Mouse (Mus musculus) gastrocnemius, postnatal 4 days (tissue): Measurements from ENCODE around the gene Arhgap28. TPM values are rescaled to one million over a fixed set of nuclear protein-coding genes. Genes with fewer than 3 reads are reported as not detected.

ENCODE experiments used
- DNase-seq, 2 experiments: peaks; one replicate each; pipeline ENCODE4 v3.0.0; 2021 to 2022; ENCODE audit warnings: low spot score in 2 of 2, mixed read lengths in 2 of 2
- long read RNA-seq, 2 experiments: library from polyadenylated mRNA; stranded (forward); transcript quantifications; one replicate each; pipeline ENCODE4 v2.0.0; 2021
- total RNA-seq, 2 experiments: library from RNA; stranded (reverse); gene quantifications; 2 replicates each; pipeline ENCODE4 v1.2.3; 2021

Arhgap28 gene
- total RNA-seq: 10 to 100 TPM; 27.5 to 30.4 TPM
- long read RNA-seq, experiment 1, full-length matches to known transcripts: 13 of 29 reads
- long read RNA-seq, experiment 1, partial matches to known transcripts: 1 of 29 reads
- long read RNA-seq, experiment 1, other reads (novel, unspliced or antisense): 15 of 29 reads
- long read RNA-seq, experiment 2, full-length matches to known transcripts: 36 of 54 reads
- long read RNA-seq, experiment 2, partial matches to known transcripts: 3 of 54 reads
- long read RNA-seq, experiment 2, other reads (novel, unspliced or antisense): 15 of 54 reads

- peak; percentile 71 to 92 for DNase-seq
Measured at GRCm38 (mm10) chr17:68003741-68004560, at the start of gene Arhgap28. TSS of gene Arhgap28 (minus strand) at chr17:68004120.

GRCm38 (mm10) chr17:68046341-68046675 lies 42.4 kb upstream of the Arhgap28 start:
- DNase-seq: peak in 1 of 2 experiments; percentile 16

- DNase-seq: no peak
Measured at GRCm38 (mm10) chr17:68045655-68046340, 41.9 kb upstream of the Arhgap28 start.

GRCm38 (mm10) chr17:68042377-68042776 lies 38.5 kb upstream of the Arhgap28 start:
- DNase-seq: no peak

GRCm38 (mm10) chr17:68037011-68037410 lies 33.1 kb upstream of the Arhgap28 start:
- no peak for DNase-seq

- DNase-seq: no peak
Measured at GRCm38 (mm10) chr17:68029495-68029894, 25.6 kb upstream of the Arhgap28 start.

GRCm38 (mm10) chr17:68028519-68028918 lies 24.6 kb upstream of the Arhgap28 start:
- no peak for DNase-seq

GRCm38 (mm10) chr17:68024327-68024726 lies 20.4 kb upstream of the Arhgap28 start:
- DNase-seq: no peak

GRCm38 (mm10) chr17:68019466-68020065 lies 15.6 kb upstream of the Arhgap28 start:
- DNase-seq: no peak

GRCm38 (mm10) chr17:68017095-68017494 lies 13.2 kb upstream of the Arhgap28 start:
- DNase-seq: no peak

- no peak for DNase-seq
Measured at GRCm38 (mm10) chr17:68011606-68012005, 7.7 kb upstream of the Arhgap28 start.

- no peak for DNase-seq
Measured at GRCm38 (mm10) chr17:68010041-68010440, 6.1 kb upstream of the Arhgap28 start.

- no peak for DNase-seq
Measured at GRCm38 (mm10) chr17:68004581-68005330, 836 bp upstream of the Arhgap28 start.

GRCm38 (mm10) chr17:68002608-68003595 lies 1.0 kb downstream of the Arhgap28 start:
- no peak for DNase-seq

GRCm38 (mm10) chr17:67999801-68000200 lies 4.1 kb downstream of the Arhgap28 start:
- no peak for DNase-seq

- DNase-seq: no peak
Measured at GRCm38 (mm10) chr17:67996769-67997155, 7.2 kb downstream of the Arhgap28 start.

- DNase-seq: peak in 1 of 2 experiments; percentile 23
Measured at GRCm38 (mm10) chr17:67996097-67996768, 7.7 kb downstream of the Arhgap28 start.

GRCm38 (mm10) chr17:67995277-67995819 lies 8.6 kb downstream of the Arhgap28 start:
- no peak for DNase-seq

GRCm38 (mm10) chr17:67994861-67995260 lies 9.1 kb downstream of the Arhgap28 start:
- no peak for DNase-seq
